Mouse (Mus musculus) bone marrow, adult 2 months (tissue): ENCODE measurements around the gene Egln1.

Experiments
- CTCF ChIP-seq: fragments of 200-500 bp; IDR thresholded peaks from 2 replicates; pipeline ENCODE4 v1.5.1; 2011; ENCODE audit warnings: low read length, control low read depth; ENCODE audit not compliant: control insufficient read depth, insufficient read depth
- POLR2A ChIP-seq: fragments of 200-500 bp; IDR thresholded peaks from 2 replicates; pipeline ENCODE4 v1.6.1; 2011; ENCODE audit warnings: low read depth, mild to moderate bottlenecking, control low read depth, low read length, borderline replicate concordance; ENCODE audit not compliant: control insufficient read depth

- no peak for TF ChIP-seq POLR2A
- TF ChIP-seq CTCF, result no peak
Observed at GRCm38 (mm10) chr8:124932435-124932834, 16.7 kb downstream of the Egln1 start.
